Mouse (Mus musculus): ENCODE measurements around the gene Cfap73. TPM values are rescaled to one million over a fixed set of nuclear protein-coding genes. Genes with fewer than 3 reads are reported as not detected.

The Cfap73 gene
- 0.47 and 1.2 TPM in 2 replicates for polyA plus RNA-seq (2015; fragmentation: Nextera tagmentation; extraction: Ambion mirVana)

DNA sequence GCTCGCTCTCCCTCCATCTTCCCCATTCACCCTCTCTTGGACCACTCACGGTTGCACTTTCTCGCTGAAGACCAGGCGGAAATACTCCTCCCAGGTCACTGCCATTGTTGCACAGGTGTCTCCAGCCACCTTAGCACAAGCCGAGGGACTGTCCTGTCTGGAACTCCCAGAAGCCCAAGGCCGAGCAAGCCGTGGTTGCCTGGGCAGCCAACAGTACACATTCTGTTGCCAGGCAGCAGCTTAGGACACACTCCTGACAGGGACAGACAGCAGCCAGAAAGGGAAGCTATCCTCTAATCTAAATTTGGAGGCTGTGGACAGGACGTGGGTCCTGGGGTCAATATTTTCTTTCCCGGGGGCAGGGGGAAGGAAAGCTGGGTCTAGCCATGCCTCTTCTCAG is at the start of gene Cfap73:
Gene Cfap73, minus strand, starts transcription at position 105 of the 400 bp plus-strand sequence.
- no peaks in the 10 kb centered on the region for H3K36me3 ChIP-seq
- no peak within 1 kb of the TSS for H3K4me2 ChIP-seq (replicated peaks)
- ATAC-seq (replicated peaks), result no peak
- no peak within 1 kb of the TSS for H3K9ac ChIP-seq (replicated peaks)
- H3K27me3 ChIP-seq, result no peaks in the 10 kb centered on the region
- H3K4me1 ChIP-seq, result no peaks in the 10 kb centered on the region
- H3K9me3 ChIP-seq, result no peaks in the 10 kb centered on the region
- WGBS, result 63% methylated on average over 9 of the region's 9 CpGs
- no peak within 1 kb of the TSS for H3K4me3 ChIP-seq
- no peak within 1 kb of the TSS for H3K27ac ChIP-seq (replicated peaks)

DNA sequence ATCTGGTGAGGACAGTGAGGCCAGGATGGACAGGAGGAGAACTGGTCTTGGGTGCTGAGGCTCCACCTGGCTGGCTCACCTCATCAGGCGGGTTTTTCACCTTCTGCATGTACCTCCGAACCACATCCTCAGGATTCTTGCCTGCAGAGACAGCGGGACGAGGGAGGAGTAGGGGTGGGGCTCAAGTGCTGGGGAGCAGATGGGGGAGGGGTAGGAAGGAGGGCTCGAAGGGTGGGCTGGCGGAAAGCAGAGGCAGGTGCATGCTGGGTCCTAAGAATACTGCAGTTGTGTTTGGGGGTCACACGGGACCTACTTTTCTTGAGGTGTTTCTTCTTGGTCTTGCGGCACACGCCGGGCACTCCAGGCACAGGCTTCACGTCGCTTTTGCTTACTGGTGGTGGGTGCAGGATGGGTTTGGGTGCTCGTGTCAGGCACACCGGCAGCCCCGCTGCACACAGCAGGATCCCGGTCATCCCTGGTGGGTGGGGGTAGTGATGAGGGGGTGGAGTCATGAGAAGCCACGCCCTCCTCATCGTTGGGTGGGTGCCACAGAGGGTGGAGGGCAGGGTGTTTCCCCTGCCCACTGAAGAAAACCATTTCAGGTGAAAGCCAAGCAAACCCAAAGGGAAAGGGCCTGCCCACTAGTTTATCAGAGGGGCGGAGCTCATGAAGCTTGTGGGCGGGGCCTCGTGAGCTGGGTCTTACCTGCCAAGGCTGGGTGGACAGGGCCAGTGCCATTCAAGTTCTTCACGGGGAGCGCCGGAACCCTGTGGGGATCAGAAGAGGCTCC is 49.1 kb upstream of the Cfap73 start:
- Histone ChIP-seq H3K9me3 (no peaks in the 10 kb centered on the region), H3K4me2 (replicated peaks) (no peak overlapping the region), H3K36me3 (peaks cover 13% of the 10 kb centered on the region; the same call in 1 of the 2 replicates), H3K27me3 (no peaks in the 10 kb centered on the region), H3K27ac (replicated peaks) (no peak overlapping the region), H3K4me1 (peaks cover 18% of the 10 kb centered on the region), H3K9ac (replicated peaks) (no peak overlapping the region), H3K4me3 (no peak overlapping the region)
- ATAC-seq (replicated peaks), result no peak
- 13% methylated on average over 24 of the region's 24 CpGs for WGBS

DNA sequence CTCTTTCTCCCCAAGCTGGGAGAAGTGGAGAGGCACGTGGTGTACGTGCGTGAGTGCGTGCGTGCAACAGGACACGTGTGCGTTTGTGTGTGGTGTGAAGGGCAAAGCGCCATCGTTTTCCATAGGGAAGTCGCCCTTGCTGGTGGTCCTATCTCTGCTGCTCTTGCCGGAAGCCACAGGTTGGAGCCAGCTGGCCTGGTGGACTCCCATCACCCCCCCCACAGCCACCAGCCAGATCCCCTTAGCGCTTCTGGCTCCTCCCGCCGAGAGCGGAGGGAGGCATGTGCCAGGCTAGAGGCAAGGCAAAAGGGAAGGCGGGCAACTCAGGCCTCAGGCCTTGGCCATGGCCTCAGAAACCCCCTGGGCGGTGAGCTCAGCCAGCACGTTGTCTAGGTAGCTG is 46.9 kb upstream of the Cfap73 start:
- H3K9me3 ChIP-seq, result no peaks in the 10 kb centered on the region
- 73% methylated on average over 18 of the region's 18 CpGs for WGBS
- no peak overlapping the region for H3K4me3 ChIP-seq
- peaks cover 18% of the 10 kb centered on the region for H3K4me1 ChIP-seq
- H3K4me2 ChIP-seq (replicated peaks), result no peak overlapping the region
- no peak overlapping the region for H3K9ac ChIP-seq (replicated peaks)
- H3K36me3 ChIP-seq, result peaks cover 10% of the 10 kb centered on the region; the same call in 1 of the 2 replicates
- 0 out of 2 replicates have a peak, but pooled peaks have one; percentile 5 for ATAC-seq (replicated peaks)
- peak overlapping the region; percentile 56; the same call in 1 of the 2 replicates for H3K27ac ChIP-seq (replicated peaks)
- no peaks in the 10 kb centered on the region for H3K27me3 ChIP-seq

DNA sequence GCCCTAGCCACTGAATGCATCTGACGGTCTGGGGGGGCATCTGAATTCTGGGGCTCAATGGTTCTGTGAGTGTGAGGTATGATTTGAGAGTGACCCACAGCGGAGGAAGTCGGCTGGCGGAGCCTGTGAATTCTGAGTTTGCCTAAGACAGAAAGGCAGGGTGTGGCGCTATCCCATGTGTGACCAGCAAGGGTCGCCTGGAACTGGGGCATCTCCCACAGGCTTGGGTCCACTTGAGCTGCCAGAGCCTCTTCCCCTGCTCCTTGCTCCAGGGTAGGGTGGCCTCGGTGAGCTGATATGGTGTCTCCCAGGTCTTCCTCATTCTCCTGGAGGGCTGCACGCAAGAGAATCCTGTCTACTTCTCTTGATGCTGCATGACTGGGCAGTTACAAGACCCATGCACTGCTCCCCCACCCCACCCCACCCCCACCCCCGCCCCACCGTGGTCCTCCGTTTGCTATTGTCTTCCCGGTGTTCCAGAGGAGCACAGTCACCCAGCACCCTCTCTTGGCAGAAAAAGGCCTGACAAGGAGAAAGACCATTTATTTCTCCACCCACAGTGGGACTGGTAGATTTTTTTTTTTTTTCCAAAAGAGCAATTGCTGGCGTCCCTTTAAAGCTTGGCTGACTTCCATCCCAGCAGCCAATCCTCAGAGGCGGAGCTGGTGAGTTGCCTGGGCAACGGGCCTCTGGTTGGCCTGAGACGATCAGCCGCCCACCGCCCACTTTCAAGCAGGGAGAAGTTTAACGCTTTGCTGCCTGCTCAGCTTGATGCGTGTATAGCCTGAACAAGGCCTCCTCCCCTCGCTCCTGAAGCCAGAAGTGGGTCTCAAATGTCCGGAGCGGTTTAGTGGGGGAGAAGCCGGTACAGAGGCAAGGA is 45.9 kb upstream of the Cfap73 start:
- Histone ChIP-seq H3K27ac (replicated peaks) (peak overlapping the region; percentile 86), H3K27me3 (no peaks in the 10 kb centered on the region), H3K9me3 (no peaks in the 10 kb centered on the region), H3K36me3 (peaks cover 4% of the 10 kb centered on the region; the same call in 1 of the 2 replicates), H3K9ac (replicated peaks) (0 out of 2 replicates have a peak overlapping the region, but pooled peaks have one; percentile 20), H3K4me2 (replicated peaks) (peak overlapping the region; percentile 40), H3K4me3 (peak overlapping the region; percentile 27), H3K4me1 (peaks cover 18% of the 10 kb centered on the region)
- 1% methylated on average over 24 of the region's 24 CpGs for WGBS
- peak; percentile 88 for ATAC-seq (replicated peaks)

DNA sequence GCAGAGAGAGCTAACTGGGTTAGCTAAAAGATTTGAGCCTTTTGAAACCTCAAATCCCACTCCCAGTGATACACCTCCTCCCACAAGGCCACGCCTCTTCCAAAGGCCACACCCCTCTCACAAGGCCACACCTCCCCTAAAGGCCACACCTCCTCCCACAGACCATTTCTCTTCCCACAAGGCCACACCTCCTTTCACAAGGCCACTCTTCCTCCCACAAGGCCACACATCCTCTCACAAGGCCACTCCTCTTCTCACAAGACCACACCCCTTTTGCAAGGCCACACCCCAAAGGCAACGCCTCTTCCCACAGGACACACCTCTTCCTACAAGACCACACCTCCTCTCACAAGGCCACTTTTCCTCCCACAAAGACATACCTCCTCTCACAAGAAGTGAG is 43.5 kb upstream of the Cfap73 start:
- H3K4me3 ChIP-seq, result no peak overlapping the region
- no peak overlapping the region for H3K27ac ChIP-seq (replicated peaks)
- no peak for ATAC-seq (replicated peaks)
- H3K4me2 ChIP-seq (replicated peaks), result no peak overlapping the region
- no peaks in the 10 kb centered on the region for H3K9me3 ChIP-seq
- no peak overlapping the region for H3K9ac ChIP-seq (replicated peaks)
- 34% methylated on average over 2 of the region's 2 CpGs for WGBS
- H3K36me3 ChIP-seq, result peaks cover under 1% of the 10 kb centered on the region; the same call in 1 of the 2 replicates
- H3K4me1 ChIP-seq, result peaks cover 23% of the 10 kb centered on the region
- no peaks in the 10 kb centered on the region for H3K27me3 ChIP-seq

DNA sequence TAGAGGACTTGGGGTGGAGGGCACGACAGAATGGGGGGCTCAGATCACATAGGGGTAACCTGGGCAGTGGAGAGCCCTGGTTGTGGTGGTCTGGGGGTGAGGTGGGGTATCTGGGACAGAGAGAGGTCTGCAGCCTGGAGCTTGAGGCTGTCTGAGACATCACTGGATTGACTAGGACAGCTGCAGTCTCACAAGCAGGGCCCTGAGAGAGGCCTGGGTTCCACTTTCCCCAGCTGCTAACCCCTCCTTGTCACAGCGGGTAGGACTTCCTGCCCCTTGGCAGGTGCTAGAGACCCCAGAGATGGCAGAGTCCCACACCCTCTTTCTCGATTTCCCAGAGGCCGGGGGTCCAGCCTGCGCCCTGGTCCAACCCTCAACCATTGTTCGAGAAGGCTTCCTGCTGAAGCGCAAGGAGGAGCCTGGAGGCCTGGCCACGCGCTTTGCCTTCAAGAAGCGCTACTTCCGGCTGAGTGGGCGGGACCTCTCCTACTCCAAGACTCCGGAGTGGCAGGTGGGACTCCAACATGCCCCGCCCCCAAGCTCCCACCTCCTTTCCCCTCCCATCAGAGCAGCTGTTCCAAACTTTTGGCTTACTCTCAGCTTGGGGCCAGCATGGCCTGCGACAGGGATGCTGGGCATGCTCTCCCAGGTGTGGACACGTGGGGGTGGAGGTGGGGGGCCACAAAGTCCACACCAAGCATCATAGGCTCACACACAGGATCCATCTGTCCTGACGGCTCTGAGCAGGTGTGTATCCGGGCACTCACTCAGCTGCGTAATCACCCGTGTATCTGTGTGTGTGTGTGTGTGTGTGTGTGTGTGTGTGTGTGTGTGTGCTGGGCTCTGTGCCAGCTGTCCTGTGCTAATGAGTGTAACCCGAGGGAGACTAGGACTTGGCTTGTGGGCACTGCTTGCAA is 40.5 kb upstream of the Cfap73 start:
- Histone ChIP-seq H3K9me3 (no peaks in the 10 kb centered on the region), H3K27ac (replicated peaks) (no peak overlapping the region), H3K4me3 (no peak overlapping the region), H3K4me1 (peaks cover 8% of the 10 kb centered on the region), H3K36me3 (no peaks in the 10 kb centered on the region), H3K27me3 (no peaks in the 10 kb centered on the region), H3K4me2 (replicated peaks) (no peak overlapping the region), H3K9ac (replicated peaks) (no peak overlapping the region)
- WGBS, result 22% methylated on average over 21 of the region's 21 CpGs
- peak; percentile 17; the same call in 1 of the 2 replicates for ATAC-seq (replicated peaks)

DNA sequence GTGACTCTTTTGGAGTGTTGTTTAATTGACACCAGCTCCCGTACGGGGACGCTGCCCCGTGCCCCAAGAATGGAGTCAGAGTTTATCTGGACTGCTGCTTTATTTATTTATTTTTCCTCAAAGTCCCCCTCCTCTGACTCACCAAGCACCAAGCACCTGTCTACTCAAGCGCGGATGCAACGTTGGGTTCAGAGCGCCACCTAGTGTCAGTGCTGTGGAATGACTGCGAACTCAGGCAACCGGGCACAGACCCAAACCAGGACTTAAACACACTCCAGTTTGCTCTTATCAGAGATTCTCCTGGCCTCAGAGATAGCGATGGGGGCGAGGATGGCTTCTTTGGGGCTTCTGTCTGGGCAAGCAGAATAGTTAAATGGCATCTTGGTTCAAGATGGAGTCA is 39.6 kb upstream of the Cfap73 start:
- no peak overlapping the region for H3K4me3 ChIP-seq
- peaks cover 5% of the 10 kb centered on the region; the same call in 1 of the 2 replicates for H3K4me1 ChIP-seq
- no peak overlapping the region for H3K9ac ChIP-seq (replicated peaks)
- 12% methylated on average over 12 of the region's 12 CpGs for WGBS
- no peak overlapping the region for H3K4me2 ChIP-seq (replicated peaks)
- 0 out of 2 replicates have a peak, but pooled peaks have one; percentile 29 for ATAC-seq (replicated peaks)
- H3K27ac ChIP-seq (replicated peaks), result no peak overlapping the region
- H3K27me3 ChIP-seq, result no peaks in the 10 kb centered on the region
- H3K9me3 ChIP-seq, result no peaks in the 10 kb centered on the region
- no peaks in the 10 kb centered on the region for H3K36me3 ChIP-seq

DNA sequence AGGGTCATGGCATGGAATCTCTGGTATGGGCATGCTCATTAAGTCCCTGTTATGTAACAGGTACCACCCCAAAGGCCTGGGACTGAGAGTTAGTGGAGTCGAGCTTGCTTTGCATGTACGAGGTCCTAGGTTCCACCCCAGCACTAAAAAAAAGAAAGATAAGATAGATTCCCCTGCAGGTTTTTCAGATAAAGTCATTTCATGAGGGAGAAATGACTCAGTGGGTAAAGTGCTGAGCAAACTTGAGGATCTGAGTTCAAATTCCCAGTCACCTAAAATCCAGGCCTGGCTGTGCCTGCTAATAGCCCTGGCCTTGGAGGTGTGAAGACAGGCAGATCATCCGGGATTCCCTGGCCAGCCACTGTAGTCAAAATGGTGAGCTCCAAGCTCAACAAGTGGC is 37.8 kb upstream of the Cfap73 start:
- H3K27me3 ChIP-seq, result no peaks in the 10 kb centered on the region
- peaks cover 5% of the 10 kb centered on the region; the same call in 1 of the 2 replicates for H3K4me1 ChIP-seq
- WGBS, result 83% methylated on average over 3 of the region's 3 CpGs
- no peak overlapping the region for H3K9ac ChIP-seq (replicated peaks)
- ATAC-seq (replicated peaks), result no peak
- no peaks in the 10 kb centered on the region for H3K9me3 ChIP-seq
- no peaks in the 10 kb centered on the region for H3K36me3 ChIP-seq
- no peak overlapping the region for H3K4me2 ChIP-seq (replicated peaks)
- no peak overlapping the region for H3K4me3 ChIP-seq
- no peak overlapping the region for H3K27ac ChIP-seq (replicated peaks)

DNA sequence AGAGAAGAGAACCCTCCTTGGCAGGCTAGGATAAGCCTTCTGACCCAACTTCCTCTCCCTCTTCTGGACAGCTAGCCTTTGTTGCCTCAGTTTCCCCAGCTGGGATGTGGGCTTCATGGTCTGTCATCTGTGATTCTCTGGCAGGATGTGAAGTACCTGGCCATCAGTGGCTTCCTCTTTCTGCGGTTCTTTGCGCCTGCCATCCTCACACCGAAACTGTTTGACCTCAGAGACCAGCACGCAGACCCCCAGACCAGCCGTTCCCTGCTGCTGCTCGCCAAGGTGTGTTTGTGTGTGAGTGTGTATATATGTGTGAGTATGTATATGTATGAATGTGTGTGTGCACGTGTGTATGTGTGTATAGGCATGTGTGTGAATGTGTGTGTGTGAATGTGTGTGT is 36.1 kb upstream of the Cfap73 start:
- Histone ChIP-seq H3K4me1 (peaks cover 5% of the 10 kb centered on the region; the same call in 1 of the 2 replicates), H3K4me3 (no peak overlapping the region), H3K9me3 (no peaks in the 10 kb centered on the region), H3K36me3 (no peaks in the 10 kb centered on the region), H3K27me3 (no peaks in the 10 kb centered on the region), H3K27ac (replicated peaks) (no peak overlapping the region), H3K4me2 (replicated peaks) (no peak overlapping the region), H3K9ac (replicated peaks) (no peak overlapping the region)
- ATAC-seq (replicated peaks), result no peak
- WGBS, result 89% methylated on average over 7 of the region's 7 CpGs

DNA sequence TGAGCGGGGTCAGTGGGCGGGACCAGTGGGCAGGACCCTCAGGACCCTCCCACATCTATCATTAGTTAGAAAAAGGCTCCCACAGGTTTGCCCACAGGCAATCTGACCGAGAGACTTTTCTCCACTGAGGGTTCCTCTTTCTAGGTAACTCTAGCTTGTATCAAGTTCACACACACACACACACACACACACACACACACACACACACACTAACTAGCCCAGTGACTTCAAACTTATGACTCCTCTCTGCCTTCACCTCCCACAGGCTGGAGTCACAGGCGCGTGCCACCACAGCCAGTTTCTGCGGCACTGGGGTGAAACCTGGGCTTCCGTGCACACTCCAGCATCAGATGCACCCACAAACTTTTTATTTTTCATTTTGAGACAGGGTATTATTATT is 34.7 kb upstream of the Cfap73 start:
- H3K27ac ChIP-seq (replicated peaks), result no peak overlapping the region
- no peak overlapping the region for H3K4me2 ChIP-seq (replicated peaks)
- WGBS, result 70% methylated on average over 7 of the region's 7 CpGs
- H3K4me1 ChIP-seq, result no peaks in the 10 kb centered on the region
- H3K27me3 ChIP-seq, result no peaks in the 10 kb centered on the region
- ATAC-seq (replicated peaks), result no peak
- no peaks in the 10 kb centered on the region for H3K36me3 ChIP-seq
- no peak overlapping the region for H3K4me3 ChIP-seq
- H3K9ac ChIP-seq (replicated peaks), result no peak overlapping the region
- H3K9me3 ChIP-seq, result no peaks in the 10 kb centered on the region

DNA sequence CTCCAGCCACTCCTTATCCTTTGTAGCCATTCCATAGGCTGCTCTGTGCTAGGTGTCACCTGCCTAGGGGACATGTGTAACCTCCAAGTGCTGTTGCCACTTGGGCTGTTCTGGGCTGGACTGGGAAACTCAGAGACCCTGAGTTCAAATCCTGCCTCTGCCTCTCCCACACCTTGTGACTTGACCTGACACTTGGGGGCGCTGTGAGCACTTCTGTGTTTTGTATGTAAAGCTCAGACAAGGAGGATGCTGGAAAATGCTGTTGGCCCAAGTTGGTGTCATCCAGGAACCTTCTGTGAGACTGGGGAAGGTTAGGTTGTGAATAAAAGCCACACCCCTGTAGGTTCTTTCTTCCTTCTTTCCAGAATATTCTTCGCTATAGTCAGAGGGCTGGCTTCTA is 30.9 kb upstream of the Cfap73 start:
- Histone ChIP-seq H3K27ac (replicated peaks) (no peak overlapping the region), H3K4me3 (no peak overlapping the region), H3K9me3 (no peaks in the 10 kb centered on the region), H3K4me1 (peaks cover 7% of the 10 kb centered on the region; the same call in 1 of the 2 replicates), H3K36me3 (no peaks in the 10 kb centered on the region), H3K27me3 (no peaks in the 10 kb centered on the region), H3K4me2 (replicated peaks) (no peak overlapping the region), H3K9ac (replicated peaks) (no peak overlapping the region)
- 63% methylated on average over 2 of the region's 2 CpGs for WGBS
- ATAC-seq (replicated peaks), result no peak

All from forebrain, embryonic 15.5 days (tissue).